Mouse (Mus musculus): ENCODE measurements around the gene Gm44805. TPM values are rescaled to one million over a fixed set of nuclear protein-coding genes. Genes with fewer than 3 reads are reported as not detected.
A peak's percentile ranks its signal among the peaks of the same experiment; 100 is the strongest.

The Gm44805 gene
- polyA plus RNA-seq, 1 experiment from 2014 or later: not detected

- Histone ChIP-seq H3K9me3 (ENCODE audit: control insufficient read depth, low read length) (peaks cover 9% of the 10 kb centered on the region), H3K9ac (ENCODE audit: low read depth, low read length) (peak overlapping the region; percentile 57), H3K36me3 (ENCODE audit: control insufficient read depth, insufficient read depth, low read length) (peaks cover 55% of the 10 kb centered on the region), H3K27ac (replicated peaks; ENCODE audit: low read depth, low read length) (peak overlapping the region; percentile 88), H3K4me2 (ENCODE audit: low read depth, low read length) (peak overlapping the region; percentile 65), H3K4me1 (ENCODE audit: control insufficient read depth, insufficient read depth, low read length) (0 out of 2 replicates have a peak, but pooled peaks cover 4% of the 10 kb centered on the region), H3K27me3 (replicated peaks; ENCODE audit: control insufficient read depth, insufficient read depth, low read length) (no peaks in the 10 kb centered on the region), H3K4me3 (ENCODE audit: low read depth, low read length) (peak overlapping the region; percentile 37)
- DNase-seq (ENCODE audit: low spot score) (no peak), ATAC-seq (ENCODE audit: low read depth) (no peak)
- 6% methylated on average over 18 of the region's 18 CpGs for WGBS
Measured at GRCm38 (mm10) chr7:19716055-19716682, 34.9 kb upstream of the Gm44805 start.

GRCm38 (mm10) chr7:19715239-19716054, 34.2 kb upstream of the Gm44805 start, which contains the start of gene Tomm40:
Gene Tomm40, minus strand, starts transcription at chr7:19715438.
- no peaks in the 10 kb centered on the region for H3K27me3 ChIP-seq (replicated peaks; ENCODE audit: control insufficient read depth, insufficient read depth, low read length)
- H3K9me3 ChIP-seq (ENCODE audit: control insufficient read depth, low read length): peaks cover 2% of the 10 kb centered on the region; the same call in 1 of the 2 replicates
- 0% methylated on average over 32 of the region's 59 CpGs for WGBS
- peak within 1 kb of the TSS; percentile 87 for H3K4me3 ChIP-seq (ENCODE audit: low read depth, low read length)
- peaks cover 53% of the 10 kb centered on the region for H3K36me3 ChIP-seq (ENCODE audit: control insufficient read depth, insufficient read depth, low read length)
- peak; percentile 99 for ATAC-seq (ENCODE audit: low read depth)
- H3K4me1 ChIP-seq (ENCODE audit: control insufficient read depth, insufficient read depth, low read length): 0 out of 2 replicates have a peak, but pooled peaks cover 4% of the 10 kb centered on the region
- H3K27ac ChIP-seq (replicated peaks; ENCODE audit: low read depth, low read length): peak within 1 kb of the TSS; percentile 88
- peak within 1 kb of the TSS; percentile 90 for H3K4me2 ChIP-seq (ENCODE audit: low read depth, low read length)
- H3K9ac ChIP-seq (ENCODE audit: low read depth, low read length): peak within 1 kb of the TSS; percentile 97
- DNase-seq (ENCODE audit: low spot score): peak; percentile 100

- H3K27me3 ChIP-seq (replicated peaks; ENCODE audit: control insufficient read depth, insufficient read depth, low read length): no peaks in the 10 kb centered on the region
- H3K4me1 ChIP-seq (ENCODE audit: control insufficient read depth, insufficient read depth, low read length): 0 out of 2 replicates have a peak, but pooled peaks cover 4% of the 10 kb centered on the region
- ATAC-seq (ENCODE audit: low read depth) (no peak), DNase-seq (ENCODE audit: low spot score) (no peak)
- H3K4me3 ChIP-seq (ENCODE audit: low read depth, low read length): peak overlapping the region; percentile 87
- peak overlapping the region; percentile 75 for H3K27ac ChIP-seq (replicated peaks; ENCODE audit: low read depth, low read length)
- peaks cover 52% of the 10 kb centered on the region for H3K36me3 ChIP-seq (ENCODE audit: control insufficient read depth, insufficient read depth, low read length)
- no peaks in the 10 kb centered on the region for H3K9me3 ChIP-seq (ENCODE audit: control insufficient read depth, low read length)
- H3K9ac ChIP-seq (ENCODE audit: low read depth, low read length): peak overlapping the region; percentile 97
- WGBS: under 1% methylated on average over 34 of the region's 39 CpGs
- H3K4me2 ChIP-seq (ENCODE audit: low read depth, low read length): peak overlapping the region; percentile 90
Measured at GRCm38 (mm10) chr7:19714836-19715235, 33.6 kb upstream of the Gm44805 start.

- no peaks in the 10 kb centered on the region for H3K27me3 ChIP-seq (replicated peaks; ENCODE audit: control insufficient read depth, insufficient read depth, low read length)
- DNase-seq (ENCODE audit: low spot score) (no peak), ATAC-seq (ENCODE audit: low read depth) (no peak)
- no peak overlapping the region for H3K27ac ChIP-seq (replicated peaks; ENCODE audit: low read depth, low read length)
- WGBS: 86% methylated on average over 9 of the region's 9 CpGs
- H3K4me1 ChIP-seq (ENCODE audit: control insufficient read depth, insufficient read depth, low read length): 0 out of 2 replicates have a peak, but pooled peaks cover 4% of the 10 kb centered on the region
- H3K4me2 ChIP-seq (ENCODE audit: low read depth, low read length): no peak overlapping the region
- H3K9me3 ChIP-seq (ENCODE audit: control insufficient read depth, low read length): no peaks in the 10 kb centered on the region
- no peak overlapping the region for H3K9ac ChIP-seq (ENCODE audit: low read depth, low read length)
- no peak overlapping the region for H3K4me3 ChIP-seq (ENCODE audit: low read depth, low read length)
- peaks cover 52% of the 10 kb centered on the region for H3K36me3 ChIP-seq (ENCODE audit: control insufficient read depth, insufficient read depth, low read length)
Measured at GRCm38 (mm10) chr7:19713598-19713997, 32.4 kb upstream of the Gm44805 start.

- H3K4me2 ChIP-seq (ENCODE audit: low read depth, low read length): no peak overlapping the region
- WGBS: 45% methylated on average over 4 of the region's 4 CpGs
Measured at GRCm38 (mm10) chr7:19713196-19713595, 32.0 kb upstream of the Gm44805 start.

GRCm38 (mm10) chr7:19712414-19712813, 31.2 kb upstream of the Gm44805 start:
- WGBS: 74% methylated on average over 4 of the region's 4 CpGs
- Histone ChIP-seq H3K27me3 (replicated peaks; ENCODE audit: control insufficient read depth, insufficient read depth, low read length) (no peaks in the 10 kb centered on the region), H3K4me1 (ENCODE audit: control insufficient read depth, insufficient read depth, low read length) (0 out of 2 replicates have a peak, but pooled peaks cover 4% of the 10 kb centered on the region), H3K9me3 (ENCODE audit: control insufficient read depth, low read length) (no peaks in the 10 kb centered on the region), H3K9ac (ENCODE audit: low read depth, low read length) (no peak overlapping the region), H3K4me2 (ENCODE audit: low read depth, low read length) (no peak overlapping the region), H3K4me3 (ENCODE audit: low read depth, low read length) (no peak overlapping the region), H3K36me3 (ENCODE audit: control insufficient read depth, insufficient read depth, low read length) (peaks cover 60% of the 10 kb centered on the region), H3K27ac (replicated peaks; ENCODE audit: low read depth, low read length) (no peak overlapping the region)
- ATAC-seq (ENCODE audit: low read depth): no peak
- DNase-seq (ENCODE audit: low spot score): no peak

More at GRCm38 (mm10) chr7:19713196-19713595, 32.0 kb upstream of the Gm44805 start:
- no peaks in the 10 kb centered on the region for H3K27me3 ChIP-seq (replicated peaks; ENCODE audit: control insufficient read depth, insufficient read depth, low read length)
- H3K4me3 ChIP-seq (ENCODE audit: low read depth, low read length): no peak overlapping the region
- H3K9me3 ChIP-seq (ENCODE audit: control insufficient read depth, low read length): no peaks in the 10 kb centered on the region
- peaks cover 53% of the 10 kb centered on the region for H3K36me3 ChIP-seq (ENCODE audit: control insufficient read depth, insufficient read depth, low read length)
- H3K27ac ChIP-seq (replicated peaks; ENCODE audit: low read depth, low read length): no peak overlapping the region
- H3K9ac ChIP-seq (ENCODE audit: low read depth, low read length): no peak overlapping the region
- ATAC-seq (ENCODE audit: low read depth): no peak
- H3K4me1 ChIP-seq (ENCODE audit: control insufficient read depth, insufficient read depth, low read length): 0 out of 2 replicates have a peak, but pooled peaks cover 4% of the 10 kb centered on the region
- DNase-seq (ENCODE audit: low spot score): no peak

- no peaks in the 10 kb centered on the region for H3K4me1 ChIP-seq (ENCODE audit: control insufficient read depth, insufficient read depth, low read length)
- DNase-seq (ENCODE audit: low spot score) (no peak), ATAC-seq (ENCODE audit: low read depth) (no peak)
- no peaks in the 10 kb centered on the region for H3K27me3 ChIP-seq (replicated peaks; ENCODE audit: control insufficient read depth, insufficient read depth, low read length)
- no peak overlapping the region for H3K9ac ChIP-seq (ENCODE audit: low read depth, low read length)
- 93% methylated on average over 9 of the region's 10 CpGs for WGBS
- H3K9me3 ChIP-seq (ENCODE audit: control insufficient read depth, low read length): no peaks in the 10 kb centered on the region
- H3K4me3 ChIP-seq (ENCODE audit: low read depth, low read length): no peak overlapping the region
- no peak overlapping the region for H3K4me2 ChIP-seq (ENCODE audit: low read depth, low read length)
- no peak overlapping the region for H3K27ac ChIP-seq (replicated peaks; ENCODE audit: low read depth, low read length)
- H3K36me3 ChIP-seq (ENCODE audit: control insufficient read depth, insufficient read depth, low read length): peaks cover 67% of the 10 kb centered on the region
Measured at GRCm38 (mm10) chr7:19710650-19711049, 29.4 kb upstream of the Gm44805 start.

- Histone ChIP-seq H3K4me1 (ENCODE audit: control insufficient read depth, insufficient read depth, low read length) (no peaks in the 10 kb centered on the region), H3K9me3 (ENCODE audit: control insufficient read depth, low read length) (no peaks in the 10 kb centered on the region), H3K27ac (replicated peaks; ENCODE audit: low read depth, low read length) (no peak overlapping the region), H3K4me3 (ENCODE audit: low read depth, low read length) (no peak overlapping the region), H3K36me3 (ENCODE audit: control insufficient read depth, insufficient read depth, low read length) (peaks cover 63% of the 10 kb centered on the region), H3K27me3 (replicated peaks; ENCODE audit: control insufficient read depth, insufficient read depth, low read length) (no peaks in the 10 kb centered on the region), H3K9ac (ENCODE audit: low read depth, low read length) (no peak overlapping the region), H3K4me2 (ENCODE audit: low read depth, low read length) (no peak overlapping the region)
- ATAC-seq (ENCODE audit: low read depth): no peak
- DNase-seq (ENCODE audit: low spot score): no peak
- WGBS: 93% methylated on average over 7 of the region's 7 CpGs
Measured at GRCm38 (mm10) chr7:19705271-19705670, 24.0 kb upstream of the Gm44805 start.
